Mouse (Mus musculus) C2C12 (cell line): Measurements from ENCODE around the gene Lamtor1. TPM values are rescaled to one million over a fixed set of nuclear protein-coding genes. Genes with fewer than 3 reads are reported as not detected.

Experiments used
- H3K27me3 ChIP-seq: one replicate; pipeline ENCODE4 v1.6.1; 2011; ENCODE audit not compliant: control insufficient read depth, insufficient read depth, insufficient read length
- H3K36me3 ChIP-seq: one replicate; pipeline ENCODE4 v1.6.1; 2011; ENCODE audit not compliant: control insufficient read depth, insufficient read depth
- H3K4me3 ChIP-seq: one replicate; pipeline ENCODE4 v1.5.1; 2011; ENCODE audit warnings: mild to moderate bottlenecking, control low read depth; ENCODE audit not compliant: poor library complexity, insufficient read depth, severe bottlenecking
- H3K79me2 ChIP-seq: one replicate; pipeline ENCODE4 v1.6.1; 2011; ENCODE audit not compliant: control insufficient read depth, insufficient read depth
- H3K79me3 ChIP-seq: one replicate; pipeline ENCODE4 v1.6.1; 2011; ENCODE audit warnings: low read depth, control low read depth
- H3ac ChIP-seq: one replicate; pipeline ENCODE3; 2011; ENCODE audit warnings: low read depth; ENCODE audit not compliant: control insufficient read depth, insufficient read length
- CEBPB ChIP-seq: IDR thresholded peaks from one replicate; pipeline ENCODE4 v1.6.1; 2011; ENCODE audit warnings: low read depth, mild to moderate bottlenecking, control low read depth, moderate library complexity
- CTCF ChIP-seq: IDR thresholded peaks from one replicate; pipeline ENCODE4 v1.5.1; 2011; ENCODE audit not compliant: control insufficient read depth, insufficient read depth, insufficient read length
- FOSL1 ChIP-seq: IDR thresholded peaks from one replicate; pipeline ENCODE4 v1.8.0; 2011; ENCODE audit warnings: mild to moderate bottlenecking, low read length; ENCODE audit not compliant: poor library complexity, insufficient read depth, severe bottlenecking
- MAX ChIP-seq: IDR thresholded peaks from one replicate; pipeline ENCODE4 v1.6.1; 2011; ENCODE audit warnings: mild to moderate bottlenecking, control low read depth
- MYOD1 ChIP-seq: IDR thresholded peaks from one replicate; pipeline ENCODE4 v1.6.1; 2011; ENCODE audit warnings: low read depth; ENCODE audit not compliant: control insufficient read depth, insufficient read length
- MYOG ChIP-seq: IDR thresholded peaks from one replicate; pipeline ENCODE4 v1.6.1; 2011; ENCODE audit not compliant: control insufficient read depth, insufficient read length; ENCODE audit errors: extremely low read depth
- USF1 ChIP-seq: IDR thresholded peaks from one replicate; pipeline ENCODE4 v1.6.1; 2011; ENCODE audit warnings: low read depth, mild to moderate bottlenecking, control low read depth, moderate library complexity
- polyA plus RNA-seq: library from polyadenylated mRNA; unstranded; fragments of >200 nt; fragmentation: generic; extraction: Trizol; gene quantifications from one replicate; pipeline ENCODE4 v1.2.1, GENCODE M21; 2012; ENCODE audit warnings: missing spikeins

The Lamtor1 gene
- polyA plus RNA-seq, 1 experiment = 200 TPM

GRCm38 (mm10) chr7:101871296-101871695 lies 34.4 kb upstream of the Lamtor1 start:
- Histone ChIP-seq H3K79me3 (no peaks in the 10 kb centered on the region), H3K36me3 (no peaks in the 10 kb centered on the region), H3K4me3 (no peak overlapping the region), H3K79me2 (no peaks in the 10 kb centered on the region), H3K27me3 (no peaks in the 10 kb centered on the region), H3ac (no peak overlapping the region)
- TF ChIP-seq MYOD1 (no peak), MAX (no peak), CTCF (no peak), MYOG (no peak), FOSL1 (no peak), CEBPB (no peak), USF1 (no peak)

- H3K79me2 ChIP-seq = no peaks in the 10 kb centered on the region
- H3K4me3 ChIP-seq = no peak overlapping the region
- H3ac ChIP-seq = no peak overlapping the region
- no peak for TF ChIP-seq MYOD1
- TF ChIP-seq FOSL1 = no peak
- TF ChIP-seq CEBPB = no peak
- TF ChIP-seq USF1 = no peak
- no peak for TF ChIP-seq CTCF
- TF ChIP-seq MAX = no peak
- no peak for TF ChIP-seq MYOG
- H3K27me3 ChIP-seq = no peaks in the 10 kb centered on the region
- no peaks in the 10 kb centered on the region for H3K36me3 ChIP-seq
- no peaks in the 10 kb centered on the region for H3K79me3 ChIP-seq
These were observed 29.7 kb upstream of the Lamtor1 start for GRCm38 (mm10) chr7:101875978-101876377.

- H3K36me3 ChIP-seq = no peaks in the 10 kb centered on the region
- no peak overlapping the region for H3ac ChIP-seq
- no peaks in the 10 kb centered on the region for H3K27me3 ChIP-seq
- no peak for TF ChIP-seq MYOD1
- no peak for TF ChIP-seq CTCF
- no peak for TF ChIP-seq USF1
- no peak for TF ChIP-seq CEBPB
- no peak for TF ChIP-seq MYOG
- no peak for TF ChIP-seq MAX
- no peak for TF ChIP-seq FOSL1
- no peaks in the 10 kb centered on the region for H3K79me2 ChIP-seq
- no peaks in the 10 kb centered on the region for H3K79me3 ChIP-seq
- no peak overlapping the region for H3K4me3 ChIP-seq
These were observed 24.8 kb upstream of the Lamtor1 start for GRCm38 (mm10) chr7:101880855-101881254.

GRCm38 (mm10) chr7:101882413-101883154 lies 23.1 kb upstream of the Lamtor1 start:
- H3K27me3 ChIP-seq = no peaks in the 10 kb centered on the region
- TF ChIP-seq MYOD1 = no peak
- no peak for TF ChIP-seq FOSL1
- no peak for TF ChIP-seq MYOG
- no peak for TF ChIP-seq MAX
- TF ChIP-seq USF1 = no peak
- no peak for TF ChIP-seq CEBPB
- TF ChIP-seq CTCF = no peak
- H3K79me2 ChIP-seq = no peaks in the 10 kb centered on the region
- H3K4me3 ChIP-seq = no peak overlapping the region
- no peak overlapping the region for H3ac ChIP-seq
- no peaks in the 10 kb centered on the region for H3K36me3 ChIP-seq
- no peaks in the 10 kb centered on the region for H3K79me3 ChIP-seq

- Histone ChIP-seq H3K79me3 (no peaks in the 10 kb centered on the region), H3K36me3 (no peaks in the 10 kb centered on the region), H3ac (no peak overlapping the region), H3K27me3 (no peaks in the 10 kb centered on the region), H3K79me2 (no peaks in the 10 kb centered on the region), H3K4me3 (no peak overlapping the region)
- TF ChIP-seq MAX (no peak), USF1 (no peak), CEBPB (no peak), MYOD1 (no peak), MYOG (no peak), CTCF (no peak), FOSL1 (no peak)
These were observed 21.5 kb upstream of the Lamtor1 start for GRCm38 (mm10) chr7:101884160-101884559.

GRCm38 (mm10) chr7:101886274-101886673 lies 19.4 kb upstream of the Lamtor1 start:
- Histone ChIP-seq H3K36me3 (no peaks in the 10 kb centered on the region), H3ac (no peak overlapping the region), H3K79me2 (no peaks in the 10 kb centered on the region), H3K79me3 (no peaks in the 10 kb centered on the region), H3K4me3 (no peak overlapping the region), H3K27me3 (no peaks in the 10 kb centered on the region)
- TF ChIP-seq CTCF (no peak), MAX (no peak), MYOD1 (no peak), FOSL1 (no peak), USF1 (no peak), MYOG (no peak), CEBPB (no peak)
